Mouse (Mus musculus) intestine, postnatal 0 days (tissue): ENCODE measurements around the gene Rbm15b. TPM values are rescaled to one million over a fixed set of nuclear protein-coding genes. Genes with fewer than 3 reads are reported as not detected.

Experiments
- ATAC-seq: fragments of 200-750 bp; cut with Nextera tagmentation; 2 replicates; pipeline ENCODE4 v1.8.0; 2017; ENCODE audit warnings: mild to moderate bottlenecking, moderate TSS enrichment, moderate library complexity
- H3K27ac ChIP-seq: fragments of 300-500 bp; sonication (generic); 2 replicates; pipeline ENCODE4 v1.5.1; 2014; ENCODE audit warnings: mild to moderate bottlenecking, low read depth, low read length, moderate library complexity
- H3K27me3 ChIP-seq: fragments of 300-500 bp; sonication (generic); replicated peaks from 2 replicates; pipeline ENCODE4 v1.6.1; 2014; ENCODE audit warnings: low read length, mixed read lengths; ENCODE audit not compliant: control insufficient read depth, insufficient read depth
- H3K36me3 ChIP-seq: fragments of 300-500 bp; sonication (generic); 2 replicates; pipeline ENCODE4 v1.6.1; 2014; ENCODE audit warnings: mild to moderate bottlenecking, moderate library complexity; ENCODE audit not compliant: control insufficient read depth, insufficient read depth
- H3K4me1 ChIP-seq: fragments of 300-500 bp; sonication (generic); replicated peaks from 2 replicates; pipeline ENCODE4 v1.6.1; 2014; ENCODE audit warnings: antibody characterized with exemption, low read length, mixed read lengths; ENCODE audit not compliant: control insufficient read depth, insufficient read depth
- H3K4me2 ChIP-seq: fragments of 300-500 bp; sonication (generic); replicated peaks from 2 replicates; pipeline ENCODE4 v1.6.1; 2014; ENCODE audit warnings: low read depth, mild to moderate bottlenecking, moderate library complexity
- H3K4me3 ChIP-seq: fragments of 300-500 bp; sonication (generic); 2 replicates; pipeline ENCODE4 v1.5.1; 2014; ENCODE audit warnings: low read depth, low read length
- H3K9ac ChIP-seq: fragments of 300-500 bp; sonication (generic); 2 replicates; pipeline ENCODE4 v1.6.1; 2014; ENCODE audit warnings: mild to moderate bottlenecking, low read depth, low read length
- H3K9me3 ChIP-seq: fragments of 300-500 bp; sonication (generic); 2 replicates; pipeline ENCODE4 v1.6.1; 2016; ENCODE audit warnings: mixed run types; ENCODE audit not compliant: control insufficient read depth
- CTCF ChIP-seq: sonication (generic); IDR thresholded peaks from 2 replicates; pipeline ENCODE4 v1.5.1; 2016; ENCODE audit warnings: low read depth, mild to moderate bottlenecking, control low read depth, antibody characterized with exemption, moderate library complexity
- WGBS: fragments of 180-500 bp; shearing (Covaris S2); extraction: QIAGEN DNeasy Blood & Tissue Kit; methylation state at CpG from one replicate; pipeline ENCODE4 v1.1.7; 2014; 5-methylcytosine and 5-hydroxymethylcytosine counted together
- polyA plus RNA-seq: library from polyadenylated mRNA; unstranded; fragments of >200 nt; fragmentation: Nextera tagmentation; extraction: Ambion mirVana; gene quantifications from 2 replicates; pipeline ENCODE4 v1.2.1, GENCODE M21; 2015

Gene Rbm15b
- polyA plus RNA-seq, result 3.7 and 3.8 TPM in 2 replicates

DNA sequence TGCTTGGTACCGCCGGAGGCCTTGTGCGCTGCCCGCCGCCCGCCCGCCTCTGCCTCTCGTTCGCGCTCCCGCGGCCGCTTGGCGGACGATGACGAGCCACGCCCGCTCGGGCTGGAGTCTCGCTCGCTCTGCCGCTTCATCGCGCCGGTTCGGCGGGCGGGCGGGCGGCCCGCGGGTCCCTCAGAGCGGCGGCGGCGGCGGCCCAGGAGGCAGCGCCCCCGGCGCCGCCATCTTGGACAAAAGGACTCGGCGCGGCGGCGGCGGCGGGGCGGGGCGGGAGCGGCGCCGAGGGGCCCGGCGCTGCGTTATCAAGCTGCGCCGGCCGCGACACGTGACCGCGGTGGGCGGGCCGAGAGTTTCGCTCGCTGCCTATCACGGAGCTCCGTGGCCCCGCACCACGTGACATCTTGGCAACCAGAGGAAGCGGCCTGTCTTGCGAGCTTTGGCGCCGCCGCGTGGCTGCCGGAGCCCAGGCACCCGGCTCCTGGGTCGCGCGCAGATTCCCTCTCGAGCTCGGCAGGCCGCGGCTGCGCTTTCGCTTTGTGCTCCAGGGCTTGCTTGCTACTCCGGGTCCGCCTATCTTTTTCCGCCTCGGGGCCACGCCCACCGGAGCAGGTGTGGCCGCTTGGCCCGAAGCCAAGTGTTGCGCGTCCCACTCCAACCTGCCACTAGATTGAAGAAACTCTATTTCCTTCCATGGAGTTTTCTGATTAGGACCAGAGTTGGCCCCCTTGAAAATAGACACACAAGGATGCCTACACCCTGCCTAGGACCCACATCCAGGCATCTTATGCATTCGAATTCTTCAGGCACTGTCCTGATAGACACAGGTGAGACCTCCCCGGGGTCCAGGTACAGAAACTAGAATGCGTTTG lies at the start of gene Rbm15b:
TSS of gene Rbm15b (minus strand) at position 601 of the 875 bp plus-strand sequence.
- ATAC-seq, result peak; percentile 81
- peak within 1 kb of the TSS; percentile 90 for H3K27ac ChIP-seq
- H3K4me1 ChIP-seq, result 0 out of 2 replicates have a peak, but pooled peaks cover 15% of the 10 kb centered on the region
- H3K4me2 ChIP-seq, result peak within 1 kb of the TSS; percentile 96
- H3K27me3 ChIP-seq, result no peaks in the 10 kb centered on the region
- peak; percentile 89 for TF ChIP-seq CTCF
- peaks cover 34% of the 10 kb centered on the region for H3K36me3 ChIP-seq
- H3K4me3 ChIP-seq, result peak within 1 kb of the TSS; percentile 89
- peak within 1 kb of the TSS; percentile 94 for H3K9ac ChIP-seq
- H3K9me3 ChIP-seq, result no peaks in the 10 kb centered on the region
- 1% methylated on average over 92 of the region's 101 CpGs for WGBS

DNA sequence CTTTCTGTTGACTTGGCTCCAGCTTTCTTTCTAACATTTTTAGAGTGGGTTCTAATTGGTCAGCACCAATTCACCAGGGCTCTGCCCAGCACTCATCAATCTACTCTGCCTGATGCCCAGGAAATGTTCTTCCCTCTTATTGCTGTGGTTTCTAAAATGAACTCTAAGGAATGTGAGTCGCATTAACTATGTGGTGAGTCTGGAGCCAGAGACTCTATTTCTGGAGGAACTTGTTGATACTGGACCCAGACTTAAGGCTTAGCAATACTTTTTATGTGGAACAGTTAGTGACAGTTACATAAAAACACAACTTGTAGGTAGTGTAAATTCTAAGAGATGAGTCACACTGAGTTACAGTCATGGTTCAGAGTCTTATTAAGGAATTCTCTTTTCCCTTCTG lies 47.8 kb upstream of the Rbm15b start:
- no peaks in the 10 kb centered on the region for H3K36me3 ChIP-seq
- no peak overlapping the region for H3K9ac ChIP-seq
- TF ChIP-seq CTCF, result no peak
- 72% methylated on average over 1 of the region's 1 CpGs for WGBS
- H3K27me3 ChIP-seq, result no peaks in the 10 kb centered on the region
- ATAC-seq, result no peak
- H3K4me2 ChIP-seq, result no peak overlapping the region
- no peaks in the 10 kb centered on the region for H3K4me1 ChIP-seq
- no peak overlapping the region for H3K4me3 ChIP-seq
- no peak overlapping the region for H3K27ac ChIP-seq
- H3K9me3 ChIP-seq, result no peaks in the 10 kb centered on the region

DNA sequence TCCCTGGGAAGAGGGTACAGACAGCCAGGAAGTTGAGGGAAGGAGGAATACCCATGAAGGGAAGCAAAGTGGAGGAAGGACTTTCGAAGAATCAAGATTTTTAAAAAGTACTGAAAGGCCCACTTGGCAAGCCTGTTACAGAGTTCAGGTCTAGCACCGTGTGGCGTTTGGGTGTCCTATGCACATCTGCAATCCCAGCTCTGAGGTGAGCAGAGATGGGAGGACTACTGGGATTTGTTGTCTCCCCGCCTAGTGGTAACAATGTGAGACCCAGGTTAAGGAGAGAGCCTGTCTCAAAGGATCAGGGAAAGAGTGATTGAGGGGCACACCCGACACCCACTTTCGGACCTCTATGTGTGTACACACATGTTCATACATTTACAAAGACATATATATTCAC lies 27.6 kb upstream of the Rbm15b start:
- WGBS, result 86% methylated on average over 6 of the region's 6 CpGs
- Histone ChIP-seq H3K36me3 (no peaks in the 10 kb centered on the region), H3K27ac (no peak overlapping the region), H3K27me3 (no peaks in the 10 kb centered on the region), H3K4me3 (no peak overlapping the region), H3K4me2 (no peak overlapping the region), H3K4me1 (no peaks in the 10 kb centered on the region), H3K9ac (no peak overlapping the region), H3K9me3 (no peaks in the 10 kb centered on the region)
- TF ChIP-seq CTCF, result no peak
- no peak for ATAC-seq

DNA sequence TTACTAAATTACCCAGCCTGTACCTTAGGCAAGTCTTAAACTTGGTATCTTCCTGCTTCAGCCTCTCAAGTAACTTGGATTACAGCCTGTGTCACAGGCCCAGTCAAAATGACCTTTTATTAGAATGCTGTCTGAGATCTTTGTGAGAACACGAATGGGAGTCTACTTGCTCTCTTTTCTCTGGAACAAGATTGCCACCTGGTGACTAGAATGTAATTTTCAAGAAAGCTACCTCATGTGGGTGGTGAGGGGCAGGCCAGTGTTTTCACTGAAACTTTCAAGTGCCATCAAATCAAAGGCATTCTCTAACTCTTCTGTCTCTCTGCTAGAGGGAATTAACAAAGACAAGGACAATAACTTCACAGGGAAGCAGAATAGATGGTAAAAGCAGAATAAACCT lies 26.5 kb upstream of the Rbm15b start:
- no peaks in the 10 kb centered on the region for H3K9me3 ChIP-seq
- no peaks in the 10 kb centered on the region for H3K4me1 ChIP-seq
- H3K36me3 ChIP-seq, result no peaks in the 10 kb centered on the region
- no peak overlapping the region for H3K9ac ChIP-seq
- no peaks in the 10 kb centered on the region for H3K27me3 ChIP-seq
- no peak for ATAC-seq
- peak; percentile 61 for TF ChIP-seq CTCF
- H3K27ac ChIP-seq, result no peak overlapping the region
- WGBS, result 4% methylated on average over 1 of the region's 1 CpGs
- H3K4me2 ChIP-seq, result no peak overlapping the region
- no peak overlapping the region for H3K4me3 ChIP-seq

DNA sequence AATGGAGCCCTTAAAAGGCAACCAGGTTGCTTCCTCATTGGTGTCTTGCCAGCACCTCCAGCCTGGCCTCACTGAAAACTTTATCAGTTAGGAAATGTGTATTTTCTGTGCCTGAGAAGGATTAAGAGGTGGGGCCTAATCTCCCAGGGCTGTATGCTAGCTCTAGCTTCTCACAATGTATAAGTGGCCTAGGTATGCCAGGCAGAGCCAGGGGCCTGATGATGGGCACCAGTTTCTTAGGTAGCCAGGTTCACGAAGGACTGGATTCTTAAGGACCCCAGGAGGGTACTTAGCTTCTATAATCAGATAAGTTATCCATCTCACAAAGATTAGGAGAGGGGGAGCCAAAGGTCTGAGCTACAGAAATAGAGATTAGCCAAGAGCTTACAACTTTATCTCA lies 24.4 kb upstream of the Rbm15b start:
- Histone ChIP-seq H3K36me3 (no peaks in the 10 kb centered on the region), H3K27ac (no peak overlapping the region), H3K4me1 (no peaks in the 10 kb centered on the region), H3K4me3 (no peak overlapping the region), H3K9me3 (no peaks in the 10 kb centered on the region), H3K27me3 (no peaks in the 10 kb centered on the region), H3K9ac (no peak overlapping the region), H3K4me2 (no peak overlapping the region)
- WGBS, result 61% methylated on average over 1 of the region's 1 CpGs
- ATAC-seq, result no peak
- TF ChIP-seq CTCF, result no peak

DNA sequence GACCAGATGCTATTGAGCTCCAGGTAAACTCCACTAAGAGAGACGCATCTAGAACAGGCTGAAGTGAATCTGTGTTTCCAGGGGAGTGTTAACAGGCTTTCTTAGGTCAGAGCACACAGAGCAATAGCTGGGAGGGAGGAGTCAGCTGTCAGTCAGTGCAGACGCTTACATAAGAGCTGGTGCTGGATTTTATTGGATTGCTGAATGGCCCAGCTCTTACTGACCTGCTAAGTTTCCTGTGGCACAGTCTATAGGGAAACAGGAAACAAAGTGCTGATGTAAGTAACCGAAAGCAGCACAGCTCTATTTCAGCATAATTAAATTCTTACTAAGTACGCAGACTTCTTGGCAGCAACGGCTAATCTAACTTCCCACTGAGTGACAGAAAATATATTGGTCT lies 21.5 kb upstream of the Rbm15b start:
- peak; percentile 85 for ATAC-seq
- no peak for TF ChIP-seq CTCF
- Histone ChIP-seq H3K27me3 (no peaks in the 10 kb centered on the region), H3K4me2 (no peak overlapping the region; the same call in 1 of the 2 replicates), H3K4me1 (no peaks in the 10 kb centered on the region), H3K9me3 (no peaks in the 10 kb centered on the region), H3K36me3 (no peaks in the 10 kb centered on the region), H3K4me3 (no peak overlapping the region), H3K27ac (no peak overlapping the region), H3K9ac (no peak overlapping the region)
- 18% methylated on average over 5 of the region's 5 CpGs for WGBS
